Mouse (Mus musculus) lung, postnatal 25 days (tissue): ENCODE measurements around the gene Gm33543.

ENCODE experiments used
- DNase-seq: peaks from one replicate; pipeline ENCODE4 v3.0.0; 2022; ENCODE audit warnings: low spot score

The Gm33543 gene

DNA sequence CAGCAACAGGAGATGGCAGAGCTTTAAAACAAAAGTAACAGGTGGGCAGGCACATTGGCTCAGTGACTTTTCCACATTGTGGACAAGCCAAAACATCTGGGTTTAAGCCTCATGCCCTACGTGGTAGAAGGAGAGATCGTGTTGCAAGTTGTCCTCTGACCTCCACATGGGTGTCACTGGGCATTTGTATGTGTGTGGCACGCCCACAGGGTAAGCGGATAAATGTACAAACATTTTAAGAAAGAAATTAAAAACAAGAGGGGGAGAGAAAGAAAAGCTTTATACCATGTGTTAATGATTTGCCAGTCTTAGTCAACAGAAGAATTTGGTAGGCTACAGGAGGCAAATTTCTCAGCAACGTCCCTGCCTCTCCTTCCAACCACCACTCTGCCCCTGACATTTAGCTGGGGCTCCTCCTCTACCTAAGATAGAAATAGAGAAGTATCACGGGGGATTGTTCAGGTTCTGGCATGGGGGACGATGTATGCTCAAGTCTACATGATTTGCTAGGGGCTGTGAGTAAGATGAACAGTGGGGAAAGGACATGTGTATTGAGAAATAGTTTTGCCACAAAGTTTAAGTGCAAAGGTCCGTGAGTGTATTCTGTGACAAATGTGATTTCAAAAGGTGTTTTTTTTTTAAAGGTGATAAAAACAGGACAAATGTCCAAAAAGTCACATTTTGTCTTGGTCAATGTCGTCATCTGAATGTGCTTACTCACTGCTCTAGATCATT, 6.0 kb downstream of the Gm33543 start:
- DNase-seq, result no peak

DNA sequence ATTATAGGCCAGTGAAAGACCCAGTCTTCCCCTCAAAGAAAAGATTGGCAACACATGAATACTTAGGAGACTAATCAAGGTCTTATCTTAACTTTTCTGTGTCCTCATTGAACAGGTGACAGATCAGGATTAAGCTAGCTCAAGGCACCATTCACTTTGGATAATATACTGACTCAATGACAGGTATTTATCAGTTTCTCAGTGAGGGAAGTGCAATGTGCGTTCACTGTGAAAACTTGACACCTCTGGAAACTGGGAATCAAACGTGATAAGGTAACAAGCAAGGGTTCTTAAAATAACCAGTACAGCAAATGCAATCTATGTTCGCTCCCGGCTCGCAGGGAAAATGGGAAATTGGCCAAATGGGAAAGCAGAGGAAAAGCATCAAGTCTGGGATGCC, 11.8 kb downstream of the Gm33543 start:
- no peak for DNase-seq

DNA sequence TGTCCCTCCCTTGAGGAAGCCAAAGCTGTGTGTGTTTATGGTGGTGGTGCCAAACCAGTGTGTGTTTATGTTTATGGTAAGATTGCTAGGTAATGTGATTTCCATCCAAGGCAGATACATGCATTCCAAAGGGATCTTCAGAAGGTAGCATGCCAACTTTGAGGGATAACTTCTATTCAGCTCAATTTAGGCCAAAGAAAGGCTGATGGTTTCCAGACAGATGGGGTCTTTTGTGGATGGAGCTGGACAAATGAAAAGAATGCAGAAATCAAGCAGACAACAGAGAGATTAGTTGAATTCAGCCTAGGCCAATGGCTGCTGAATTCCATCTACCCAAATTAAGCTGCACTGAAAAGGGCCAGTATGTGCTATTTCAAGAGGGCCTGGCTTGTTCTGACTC, 13.3 kb downstream of the Gm33543 start:
- no peak for DNase-seq

DNA sequence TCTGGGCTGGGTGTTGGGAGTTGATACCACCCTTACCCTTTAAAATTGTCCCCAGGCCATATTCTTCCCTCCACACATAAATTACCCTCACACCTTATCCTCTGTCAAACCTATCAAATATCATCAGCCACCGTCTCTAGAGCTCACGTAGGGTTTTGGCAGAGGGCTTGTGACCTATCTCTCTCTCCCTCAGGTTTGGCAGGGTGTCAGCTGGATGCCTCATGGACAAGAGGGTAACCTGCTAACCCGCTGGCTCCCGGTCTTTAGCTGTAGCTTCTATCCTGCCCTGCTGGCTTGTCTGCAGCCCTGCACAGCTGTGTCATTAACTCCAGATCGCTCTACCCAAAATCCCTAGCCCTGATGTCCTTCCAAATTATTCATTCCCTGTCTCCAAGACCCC, 14.4 kb downstream of the Gm33543 start:
- no peak for DNase-seq

DNA sequence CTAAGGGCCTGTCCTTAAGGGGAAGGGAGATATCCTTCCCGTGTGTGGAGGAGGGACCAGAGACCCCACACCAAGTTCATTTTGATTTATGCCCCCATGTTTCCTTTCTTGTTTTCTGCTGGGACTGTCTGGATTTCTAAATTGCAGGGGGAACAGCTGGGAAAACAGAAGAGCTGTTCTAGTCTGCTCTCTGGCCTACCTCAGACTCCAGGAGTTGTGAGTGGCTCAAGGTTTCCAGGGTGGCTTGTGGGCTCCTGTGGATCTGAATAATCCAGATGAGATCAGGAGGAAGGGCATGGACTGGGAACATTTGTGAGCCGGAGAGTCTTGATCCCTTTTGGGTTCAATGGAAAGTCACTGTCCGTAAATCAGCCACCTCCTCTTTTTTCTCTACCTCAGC, 17.1 kb downstream of the Gm33543 start:
- DNase-seq, result no peak

DNA sequence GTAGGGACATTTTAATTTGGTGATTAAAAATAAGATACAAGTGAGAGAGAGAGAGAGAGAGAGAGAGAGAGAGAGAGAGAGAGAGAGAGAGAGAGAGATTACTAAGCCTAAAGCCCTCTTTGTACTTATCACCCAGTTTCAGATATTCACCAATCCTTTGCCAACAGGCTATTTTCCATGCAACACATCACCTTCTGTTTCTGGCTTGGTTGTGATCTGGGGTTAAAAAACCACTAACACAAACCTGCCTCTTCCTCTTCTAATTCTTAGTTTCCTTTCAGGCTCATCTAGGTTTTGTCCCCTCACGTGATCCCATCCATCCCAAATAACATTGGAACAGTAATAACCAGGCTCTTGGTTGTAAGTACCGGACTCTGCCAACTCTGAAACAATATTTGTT, 24.2 kb downstream of the Gm33543 start:
- no peak for DNase-seq

DNA sequence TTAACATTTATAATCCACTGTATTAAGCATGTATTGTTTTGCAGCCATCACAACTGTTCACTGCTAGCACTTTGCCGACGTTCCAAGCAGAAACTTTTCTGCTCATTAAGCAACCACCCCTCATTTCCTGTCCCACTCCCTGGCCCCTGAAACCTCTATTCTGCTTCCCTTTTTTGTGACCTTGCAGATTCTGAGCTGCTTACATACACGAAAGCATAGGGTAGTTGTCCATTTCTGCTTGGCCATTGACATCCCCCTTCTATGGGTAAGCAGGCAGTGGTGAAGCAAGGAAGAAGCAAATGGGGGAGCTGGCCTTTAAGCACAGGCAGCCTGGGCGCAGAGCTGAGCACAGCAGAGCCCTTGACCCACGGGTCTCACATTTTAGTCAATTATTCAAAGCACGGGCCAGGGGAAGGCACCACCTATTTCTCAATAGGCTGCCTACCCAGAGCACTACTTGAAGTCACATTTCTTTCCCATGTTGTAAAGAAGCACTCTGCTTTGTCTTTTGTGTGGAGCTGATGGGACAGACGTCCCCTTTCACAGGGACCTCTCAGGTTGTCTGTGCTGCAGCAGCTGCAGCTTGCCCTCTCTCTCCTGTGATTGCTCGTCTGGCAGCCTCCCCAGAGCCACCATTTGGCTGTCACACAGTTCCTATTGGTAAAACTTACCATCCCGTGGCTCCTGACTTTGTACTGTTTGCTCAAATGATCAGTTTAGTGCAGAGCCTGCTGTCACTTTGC, 25.1 kb downstream of the Gm33543 start:
- peak; percentile 24 for DNase-seq

DNA sequence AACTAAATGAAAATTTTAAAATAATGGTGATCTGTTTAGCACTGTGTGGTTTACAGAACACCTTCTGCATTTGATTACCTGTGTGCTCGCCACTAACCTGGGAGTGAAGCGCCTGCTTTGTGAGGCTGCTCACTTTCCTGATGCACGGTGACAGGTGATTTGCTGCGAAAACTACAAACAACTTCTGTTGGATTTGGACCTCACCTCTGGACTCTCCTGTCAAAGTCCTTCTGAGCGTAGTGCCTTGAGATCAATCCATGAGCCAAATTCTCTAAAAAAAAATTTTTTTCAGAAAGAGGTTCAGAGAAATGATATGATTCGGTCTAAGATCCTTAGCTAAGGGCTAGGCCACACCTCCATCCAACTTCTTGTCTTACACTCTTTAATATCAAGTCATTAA, 28.4 kb downstream of the Gm33543 start:
- DNase-seq, result no peak

DNA sequence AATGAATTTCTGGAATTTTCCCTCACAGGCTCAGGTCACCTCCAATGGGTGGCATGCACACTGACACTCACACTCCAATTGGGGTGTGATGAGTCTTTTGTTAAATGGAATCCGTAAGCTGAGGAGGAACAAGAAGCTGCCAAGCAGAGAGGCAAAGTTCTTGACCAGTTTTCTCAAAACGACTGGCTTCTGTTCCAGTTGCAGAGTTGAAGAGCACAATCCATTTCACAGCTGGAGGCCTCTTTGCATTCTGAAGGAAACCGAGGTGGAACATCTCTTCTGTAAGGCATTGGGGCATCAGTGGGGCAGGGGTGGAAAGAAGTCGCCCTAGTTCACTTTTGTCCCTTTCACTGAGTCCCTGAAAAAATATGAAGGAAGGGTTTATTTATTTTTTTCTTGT, 30.9 kb downstream of the Gm33543 start:
- no peak for DNase-seq

DNA sequence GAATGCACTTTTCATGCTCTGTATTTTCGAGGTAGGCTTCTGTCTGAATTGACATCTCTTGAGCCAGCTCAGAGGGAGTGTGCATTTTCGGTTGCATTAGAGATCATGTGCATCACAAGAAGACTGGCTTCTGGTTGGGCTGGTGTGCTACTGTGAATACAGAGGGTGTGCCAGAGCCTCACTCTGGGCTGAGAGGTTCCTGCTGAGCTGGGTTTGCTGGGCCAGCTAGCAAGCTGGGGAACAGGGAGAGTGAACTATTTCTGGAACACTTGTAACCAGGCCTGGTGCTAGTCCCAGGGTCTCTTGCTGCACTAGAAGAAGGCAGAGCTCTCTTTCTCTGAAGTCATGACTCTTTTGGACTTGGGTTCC, 41.3 kb downstream of the Gm33543 start:
- DNase-seq, result no peak

DNA sequence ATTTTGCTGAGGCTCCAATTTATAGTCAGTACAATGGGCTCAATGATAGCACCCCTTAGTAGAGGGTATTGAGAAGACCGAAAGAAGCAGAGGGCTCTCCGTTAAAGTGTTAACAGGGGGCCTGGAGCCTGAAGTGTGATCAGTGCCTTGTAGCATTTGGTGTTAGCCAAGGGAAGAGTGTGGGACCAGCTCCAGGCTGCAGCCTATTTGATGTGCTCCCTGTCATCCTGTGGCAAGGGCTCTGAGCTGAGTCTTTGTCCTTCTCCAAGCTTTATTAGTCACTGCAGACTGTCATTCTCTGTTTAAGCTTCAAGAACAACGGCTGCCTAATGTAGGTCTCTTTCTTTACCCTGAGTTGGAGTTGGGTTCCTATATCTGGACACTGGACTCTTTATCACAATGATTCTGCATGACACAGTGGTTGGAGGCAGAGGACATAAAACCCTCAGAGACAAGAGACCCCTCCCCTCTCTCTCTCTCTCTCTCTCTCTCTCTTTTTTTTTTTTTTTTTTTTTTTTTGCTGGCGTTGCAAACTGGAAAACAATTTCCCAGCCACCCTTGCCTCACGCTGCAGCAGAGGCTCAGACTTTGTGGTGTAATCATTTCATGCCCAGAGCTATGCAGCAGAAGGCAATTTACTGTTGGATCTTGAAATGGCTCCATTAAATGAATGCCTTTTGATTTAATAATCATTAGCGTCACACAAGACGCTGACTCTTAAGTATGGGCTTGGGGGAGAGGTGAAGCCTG, 41.9 kb downstream of the Gm33543 start:
- DNase-seq, result no peak

DNA sequence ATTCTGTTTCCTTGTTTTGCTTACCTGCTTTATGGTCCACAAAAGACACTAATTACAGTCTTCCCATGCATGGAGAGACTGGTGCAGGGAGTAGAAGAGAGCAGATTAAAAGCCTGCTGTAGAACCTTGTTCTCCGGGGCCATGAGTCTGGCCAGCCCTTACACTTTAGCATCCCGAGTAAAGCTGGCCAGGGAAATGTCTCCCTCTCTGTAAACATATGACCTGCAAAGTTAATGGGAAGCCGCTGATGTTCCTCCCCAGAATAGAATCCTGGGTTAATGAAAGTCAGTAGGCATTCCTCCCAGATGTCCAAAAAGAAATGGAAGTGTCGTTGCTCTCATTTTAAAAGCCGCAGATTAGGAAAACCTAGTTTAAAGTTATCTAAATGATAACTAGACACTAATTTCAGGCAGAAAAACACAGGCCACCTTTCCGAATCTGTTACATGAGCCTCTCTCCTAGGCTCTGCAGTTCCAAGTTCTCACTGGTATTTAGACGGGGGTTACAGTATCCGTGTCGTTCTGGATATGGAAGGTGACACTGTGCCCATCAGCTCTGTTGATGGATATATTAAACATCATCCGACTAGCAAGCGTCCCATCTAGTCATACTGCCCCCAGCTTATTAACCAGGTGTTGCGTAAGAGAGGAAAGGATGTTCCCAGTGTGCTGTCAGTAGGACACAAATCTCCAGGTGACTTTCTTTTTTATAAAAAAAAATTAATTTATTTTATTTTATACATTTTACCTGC, 44.9 kb downstream of the Gm33543 start:
- DNase-seq, result no peak

DNA sequence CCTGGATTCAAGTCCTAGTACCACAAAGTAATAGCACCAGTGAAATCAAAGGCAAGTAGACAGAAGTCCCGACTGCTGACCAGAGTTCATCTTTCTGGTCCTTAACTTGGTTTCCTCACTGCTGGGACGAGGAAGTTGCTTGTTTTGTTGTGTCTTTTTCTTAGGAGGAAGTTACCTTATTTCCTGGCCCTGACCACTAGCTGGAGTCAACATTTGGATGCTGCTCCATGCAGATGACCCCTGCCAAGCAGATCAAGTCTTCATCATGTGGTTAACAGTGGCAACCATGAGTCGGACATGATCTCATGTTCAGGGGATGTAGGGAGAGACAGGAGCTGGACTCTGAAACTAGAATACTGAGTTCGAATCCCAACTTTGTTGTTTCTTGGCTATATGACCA, 47.2 kb downstream of the Gm33543 start:
- DNase-seq, result no peak

DNA sequence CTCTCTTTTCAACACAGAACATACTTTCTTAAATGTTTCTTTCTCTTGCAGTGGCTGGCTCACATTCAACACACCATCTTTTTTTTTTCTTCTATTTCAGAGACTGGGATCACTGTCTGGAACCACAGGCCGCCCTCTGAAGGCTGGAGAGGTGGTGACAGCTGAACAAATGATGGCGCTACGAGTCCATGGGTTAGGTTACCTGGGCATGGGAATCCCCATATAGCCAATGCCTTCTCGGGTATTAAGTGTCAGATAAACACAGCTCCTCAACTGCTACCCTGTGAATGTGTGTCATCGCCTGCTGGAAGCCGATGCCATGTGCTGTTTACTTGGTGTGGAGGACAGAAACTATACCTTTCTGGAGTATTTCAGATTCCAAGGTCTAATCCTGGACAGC, 48.0 kb downstream of the Gm33543 start:
- no peak for DNase-seq

DNA sequence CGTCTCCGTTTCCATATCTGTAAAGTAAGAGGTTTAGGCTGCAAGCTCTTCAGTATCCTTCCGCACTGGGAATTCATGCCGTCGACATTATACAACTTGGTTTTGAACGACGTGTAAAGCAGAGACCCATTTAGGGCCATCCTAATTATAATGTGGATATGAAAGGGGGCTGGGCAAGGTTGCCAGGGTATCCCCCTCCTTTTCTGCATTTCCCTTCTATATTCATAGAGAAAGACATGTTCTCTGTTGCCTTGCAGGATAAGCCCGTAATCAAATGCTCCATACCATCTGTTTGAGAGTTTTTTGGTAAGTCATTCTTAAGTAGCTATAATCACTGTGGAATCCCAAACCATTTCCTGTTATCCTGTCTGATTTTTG, 51.3 kb downstream of the Gm33543 start:
- no peak for DNase-seq

DNA sequence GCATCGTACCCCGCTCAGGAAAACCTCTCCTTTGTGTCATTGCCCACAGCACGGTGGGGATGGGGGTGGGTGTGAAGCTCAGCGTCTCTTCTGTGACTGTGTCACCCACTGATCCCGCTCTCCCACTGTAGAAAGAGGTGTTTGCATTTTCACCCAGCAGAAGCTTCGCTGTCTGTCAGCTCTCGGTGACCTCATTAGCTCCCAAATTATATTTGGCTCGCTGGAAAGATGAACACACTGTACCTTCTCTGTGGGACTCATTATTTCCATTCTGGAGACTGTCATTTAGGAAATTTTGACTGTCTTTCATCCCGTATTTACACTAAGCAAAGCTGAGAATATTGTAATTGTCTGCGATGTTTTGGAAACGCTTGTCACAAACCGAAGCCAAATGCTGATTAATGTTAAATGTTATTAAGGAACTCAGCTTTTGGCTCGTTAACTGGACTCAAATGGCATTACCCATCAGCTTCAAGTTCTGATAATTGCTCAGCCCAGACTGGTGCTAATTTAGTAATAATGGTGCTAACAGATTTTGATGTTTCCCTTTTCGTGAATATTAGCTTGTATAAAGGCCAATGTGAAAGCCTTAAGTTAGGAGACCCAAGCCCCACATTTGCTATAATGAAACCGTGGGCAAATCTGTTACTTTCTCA, 51.8 kb downstream of the Gm33543 start:
- DNase-seq, result no peak

DNA sequence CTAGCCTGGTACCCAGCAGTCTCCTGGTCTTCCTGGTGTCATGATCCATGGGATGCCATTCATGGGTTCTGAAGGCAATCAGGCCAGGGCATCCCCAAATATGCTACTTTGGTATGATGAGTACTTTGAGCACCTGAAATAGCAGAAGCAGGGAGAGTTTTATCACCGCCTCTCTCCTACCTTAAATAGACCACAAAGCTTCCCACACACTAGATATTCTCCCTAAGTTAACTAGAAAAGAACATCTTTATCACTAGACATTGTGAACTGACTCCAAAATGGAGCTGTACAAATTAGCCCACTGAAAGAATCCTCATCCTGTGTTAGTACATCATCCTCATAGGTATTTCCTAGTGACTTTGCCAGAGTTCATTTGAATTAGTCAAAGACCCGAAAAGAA, 55.6 kb downstream of the Gm33543 start:
- DNase-seq, result no peak

DNA sequence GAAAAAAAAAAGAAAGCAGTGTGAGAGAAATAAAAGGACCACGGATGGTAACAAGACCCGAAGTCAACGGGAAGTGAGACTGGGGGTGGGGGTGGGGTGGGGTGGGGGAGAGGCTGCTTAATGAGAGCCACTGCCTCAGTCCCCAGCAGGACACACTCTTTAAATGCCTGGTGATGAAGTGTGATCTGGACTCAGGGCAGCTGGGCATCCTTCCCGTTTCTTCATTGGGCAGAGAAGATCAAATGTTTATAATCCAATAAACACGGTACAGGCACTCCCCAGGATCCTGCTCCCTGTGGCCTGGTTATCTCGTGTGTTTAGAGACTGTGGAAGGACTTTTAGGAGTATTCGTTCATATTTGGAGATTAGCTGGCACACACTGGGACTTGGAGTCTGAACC, 57.9 kb downstream of the Gm33543 start:
- DNase-seq, result no peak

DNA sequence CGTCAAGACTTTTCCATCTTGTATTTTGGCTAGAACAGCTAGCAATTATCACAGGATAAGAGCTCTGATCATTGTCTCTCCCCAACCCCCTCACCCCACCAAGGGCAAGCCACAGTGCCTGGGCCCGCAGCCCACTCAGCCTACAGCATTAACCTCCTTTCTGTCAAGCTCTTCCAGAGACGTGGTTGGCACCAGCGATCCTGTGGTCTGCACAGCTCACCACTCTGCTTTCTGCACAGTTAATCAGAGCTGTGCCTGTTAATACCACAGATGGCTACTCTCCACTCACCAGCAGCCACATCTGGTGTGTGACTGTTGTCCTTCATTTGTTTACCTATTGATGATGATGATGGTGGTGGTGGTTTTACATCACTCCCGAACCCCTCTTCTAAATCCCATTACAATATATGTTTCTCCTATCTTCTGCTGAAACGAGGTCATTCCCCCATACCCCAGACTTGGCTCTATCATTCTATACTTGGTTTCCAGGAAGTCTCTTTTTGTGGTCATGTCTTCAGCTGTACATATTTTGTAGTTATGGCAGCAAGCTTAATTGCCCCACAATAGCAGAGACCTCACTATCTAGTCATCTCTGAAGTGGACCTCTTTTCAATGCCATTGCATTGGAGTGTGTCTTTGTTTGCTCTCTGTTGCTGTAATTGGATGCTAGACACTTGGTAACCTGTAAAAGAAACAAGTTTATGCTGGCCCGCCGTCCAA, 61.7 kb downstream of the Gm33543 start:
- no peak for DNase-seq

DNA sequence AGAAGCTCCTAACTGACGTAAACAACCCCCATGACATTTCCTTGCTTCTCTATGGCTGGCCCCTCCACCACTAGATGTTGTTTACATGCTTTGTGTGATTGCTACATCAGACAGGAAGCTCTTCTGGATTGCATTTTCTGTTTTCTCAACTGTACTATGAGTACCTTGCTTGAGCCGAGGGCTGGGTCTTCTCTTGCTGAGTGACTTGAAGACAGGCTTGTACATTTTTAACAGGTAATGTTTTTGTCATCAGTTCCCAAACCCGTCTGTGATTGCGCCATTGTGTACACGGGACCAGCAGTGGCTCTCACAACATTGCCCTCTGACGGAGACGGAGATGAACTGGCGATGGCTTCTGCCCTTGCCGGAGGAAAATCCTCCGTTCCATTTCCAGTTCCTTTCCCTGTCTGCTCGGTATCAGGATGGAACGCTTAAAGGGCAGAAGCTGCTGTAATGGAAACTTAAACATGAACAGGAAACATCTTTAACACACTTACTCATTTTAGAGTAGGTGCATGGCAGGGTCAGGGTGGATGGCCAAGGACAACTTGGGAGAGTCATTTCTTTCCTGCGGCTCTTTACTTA, 62.8 kb downstream of the Gm33543 start:
- peak; percentile 26 for DNase-seq

DNA sequence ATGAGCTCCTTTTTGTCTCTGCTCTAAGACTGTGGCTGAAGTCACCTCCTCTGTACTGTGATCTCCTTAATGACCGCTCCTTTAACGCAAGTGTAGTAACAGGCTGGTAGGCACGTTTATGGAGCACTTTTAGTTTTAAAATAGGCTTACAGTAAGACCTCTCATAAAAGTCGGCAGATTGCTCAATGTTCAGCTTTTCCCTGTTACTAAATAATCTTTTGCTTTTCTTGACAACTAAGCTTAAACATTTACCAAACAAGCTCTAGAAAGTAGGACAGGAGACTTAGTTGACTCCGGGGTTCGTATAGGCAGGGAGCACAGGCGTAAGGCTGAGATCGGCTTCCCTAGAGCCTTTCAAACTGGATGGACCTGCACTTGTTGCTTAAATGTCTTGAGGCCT, 64.1 kb downstream of the Gm33543 start:
- no peak for DNase-seq
